Mouse (Mus musculus): ENCODE measurements around the gene Tmem131. TPM values are rescaled to one million over a fixed set of nuclear protein-coding genes. Genes with fewer than 3 reads are reported as not detected.

Gene Tmem131
- polyA plus RNA-seq, 1 experiment from 2014 or later, result 9.0 TPM

DNA sequence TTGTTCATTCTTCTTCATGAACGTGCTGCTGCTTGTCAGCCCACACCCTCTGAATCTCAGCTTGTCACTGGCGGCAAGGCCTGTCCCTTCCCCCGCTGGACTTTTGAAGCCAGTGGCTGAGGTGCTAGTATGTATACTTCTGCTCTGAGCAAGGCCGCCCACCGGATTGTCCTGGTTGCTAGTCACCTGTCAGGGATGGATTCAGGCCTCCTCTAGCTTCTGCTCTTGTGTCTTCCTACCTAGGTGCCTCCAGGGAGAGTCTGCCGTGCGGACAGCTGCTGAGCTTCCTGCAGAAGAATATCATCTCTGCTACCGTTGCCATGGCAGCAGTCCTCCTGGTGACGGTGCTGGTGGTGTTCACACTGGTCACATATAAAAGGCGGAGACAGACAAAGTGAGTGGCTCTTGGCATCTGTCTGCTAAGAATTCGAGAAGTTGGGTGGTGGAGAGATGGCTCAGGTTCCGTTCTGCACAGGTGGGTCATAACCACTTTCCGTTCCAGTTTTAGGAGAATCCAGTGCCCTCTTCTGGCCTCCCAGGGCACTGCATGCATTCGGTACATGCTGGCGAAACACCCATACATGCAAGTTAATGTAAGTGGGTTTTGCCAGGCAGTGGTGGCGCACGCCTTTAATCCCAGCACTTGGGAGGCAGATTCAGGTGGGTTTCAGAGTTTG, 199.1 kb downstream of the Tmem131 start:
- Histone ChIP-seq H3K27ac (ENCODE audit: low read length) (no peak overlapping the region), H3K4me1 (ENCODE audit: control insufficient read depth, insufficient read depth, low read length) (no peaks in the 10 kb centered on the region), H3K9ac (ENCODE audit: low read length) (no peak overlapping the region), H3K4me2 (ENCODE audit: low read depth, low read length) (peak overlapping the region; percentile 10; the same call in 1 of the 2 replicates), H3K9me3 (replicated peaks; ENCODE audit: control insufficient read depth, low read length) (no peaks in the 10 kb centered on the region), H3K4me3 (ENCODE audit: low read length) (no peak overlapping the region), H3K27me3 (ENCODE audit: control insufficient read depth, insufficient read depth, low read length) (peaks cover 5% of the 10 kb centered on the region; the same call in 1 of the 2 replicates), H3K36me3 (ENCODE audit: control insufficient read depth, insufficient read depth) (no peaks in the 10 kb centered on the region)
- 25% methylated on average over 17 of the region's 17 CpGs for WGBS
- no peak for ATAC-seq (replicated peaks; ENCODE audit: extremely low read depth, insufficient read depth, low FRiP score)

DNA sequence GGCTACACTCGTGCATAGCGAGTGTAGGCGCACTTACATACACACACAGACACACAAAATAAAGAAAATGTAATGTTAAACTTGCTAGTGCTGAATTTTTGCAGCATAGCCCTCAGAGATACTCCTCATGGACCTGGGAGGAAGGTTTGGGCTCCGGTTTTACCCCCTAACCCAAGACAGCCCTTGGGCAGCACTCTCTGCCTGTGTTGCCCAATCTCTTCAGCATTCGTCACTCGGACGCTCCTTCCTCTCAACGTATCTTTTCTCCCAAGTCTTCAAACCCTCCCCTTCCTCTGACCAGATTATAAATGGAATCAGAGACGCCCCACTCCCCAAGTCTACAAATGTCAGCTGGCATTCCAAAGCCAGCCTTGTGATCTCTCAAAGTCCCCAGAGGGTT, 200.4 kb downstream of the Tmem131 start:
- no peak for ATAC-seq (replicated peaks; ENCODE audit: extremely low read depth, insufficient read depth, low FRiP score)
- no peak overlapping the region for H3K27ac ChIP-seq (ENCODE audit: low read length)
- no peaks in the 10 kb centered on the region for H3K4me1 ChIP-seq (ENCODE audit: control insufficient read depth, insufficient read depth, low read length)
- no peaks in the 10 kb centered on the region for H3K9me3 ChIP-seq (replicated peaks; ENCODE audit: control insufficient read depth, low read length)
- no peaks in the 10 kb centered on the region for H3K36me3 ChIP-seq (ENCODE audit: control insufficient read depth, insufficient read depth)
- H3K4me2 ChIP-seq (ENCODE audit: low read depth, low read length), result no peak overlapping the region
- H3K9ac ChIP-seq (ENCODE audit: low read length), result no peak overlapping the region
- no peak overlapping the region for H3K4me3 ChIP-seq (ENCODE audit: low read length)
- WGBS, result 65% methylated on average over 9 of the region's 9 CpGs
- H3K27me3 ChIP-seq (ENCODE audit: control insufficient read depth, insufficient read depth, low read length), result peaks cover 5% of the 10 kb centered on the region; the same call in 1 of the 2 replicates

Other genes with a start within 250 kb of the Tmem131 start
- not detected in 2 replicates for gene 4933424G06Rik, start 233.5 kb downstream of the Tmem131 start, polyA plus RNA-seq (2015; fragmentation: Nextera tagmentation; extraction: Ambion mirVana)
- gene Actr1b, start 229.2 kb downstream of the Tmem131 start, polyA plus RNA-seq (2015; fragmentation: Nextera tagmentation; extraction: Ambion mirVana), result 85.2 and 96.6 TPM in 2 replicates
- gene Zap70, start 181.9 kb downstream of the Tmem131 start, polyA plus RNA-seq (2015; fragmentation: Nextera tagmentation; extraction: Ambion mirVana), result 2.8 and 9.0 TPM in 2 replicates
- gene Vwa3b, start 82.9 kb upstream of the Tmem131 start, polyA plus RNA-seq (2015; fragmentation: Nextera tagmentation; extraction: Ambion mirVana), result 0.11 and 0.49 TPM in 2 replicates

Data from heart, embryonic 16.5 days (tissue).